Mouse (Mus musculus) heart, postnatal 14 days (tissue): ENCODE measurements at regions not wholly inside any gene's neighbourhood (a gene's known extent, or its start where the extent isn't known, plus 50 kb on each side); places are given as distances from the start of the nearest gene placed in this dataset.

Experiments used
- DNase-seq, 2 experiments: peaks; one replicate each; pipeline ENCODE4 v3.0.0; 2021 to 2022
- intact Hi-C: fragments of 180-260 bp; cut with DNase I; formaldehyde crosslinking; loops from one replicate; pipeline ENCODE4 v1.15.1; 2025

GRCm38 (mm10) chr6:70714239-70714638, 77.8 kb downstream of the Rpia start:
- peak; percentile 48 to 57 for DNase-seq
- intact Hi-C loops: loop anchor here (2.0 to 5.0 kb wide), 2 partner anchors 38 to 91 kb away; no protein-coding TSS in a partner anchor

GRCm38 (mm10) chr6:70713665-70714064, 78.4 kb downstream of the Rpia start:
- no peak for DNase-seq
- intact Hi-C loops: loop anchor here (2.0 to 5.0 kb wide), 4 partner anchors 39 to 167 kb away; no protein-coding TSS in a partner anchor

- DNase-seq: peak in 1 of 2 experiments; percentile 10
- intact Hi-C loops: loop anchor here (2.0 to 5.0 kb wide), 3 partner anchors 39 to 168 kb away; no protein-coding TSS in a partner anchor
Observed at GRCm38 (mm10) chr6:70713118-70713517, 78.9 kb downstream of the Rpia start.

GRCm38 (mm10) chr6:70709338-70710055, 82.5 kb downstream of the Rpia start:
- DNase-seq: peak; percentile 49 to 66
- intact Hi-C loops: loop anchor here (5.0 kb wide), 1 partner anchor 43 kb away; no protein-coding TSS in a partner anchor

GRCm38 (mm10) chr6:70695596-70695995, 96.4 kb downstream of the Rpia start:
- intact Hi-C loops: no loop called here
- DNase-seq: no peak
